Mouse (Mus musculus): ENCODE measurements around the gene Yif1a. TPM values are rescaled to one million over a fixed set of nuclear protein-coding genes. Genes with fewer than 3 reads are reported as not detected.

Gene Yif1a
- total RNA-seq, 2 experiments from 2014 or later, result 23.3 to 23.5 TPM

- Histone ChIP-seq H3K4me3 (no peak overlapping the region), H3K27ac (no peak overlapping the region)
- no peak for DNase-seq (ENCODE audit: low spot score in 2 of 2)
- TF ChIP-seq CTCF (conservative IDR thresholded peaks at IDR 0.05), result no peak
Observed at GRCm38 (mm10) chr19:5122492-5122891, 34.2 kb downstream of the Yif1a start.

GRCm38 (mm10) chr19:5123241-5123640, 34.9 kb downstream of the Yif1a start:
- TF ChIP-seq CTCF (conservative IDR thresholded peaks at IDR 0.05), result no peak
- no peak for DNase-seq (ENCODE audit: low spot score in 2 of 2)
- Histone ChIP-seq H3K27ac (no peak overlapping the region), H3K4me3 (no peak overlapping the region)

- Histone ChIP-seq H3K4me3 (no peak overlapping the region), H3K27ac (no peak overlapping the region)
- no peak for DNase-seq (ENCODE audit: low spot score in 2 of 2)
- no peak for TF ChIP-seq CTCF (conservative IDR thresholded peaks at IDR 0.05)
Observed at GRCm38 (mm10) chr19:5124055-5124614, 35.8 kb downstream of the Yif1a start.

DNA sequence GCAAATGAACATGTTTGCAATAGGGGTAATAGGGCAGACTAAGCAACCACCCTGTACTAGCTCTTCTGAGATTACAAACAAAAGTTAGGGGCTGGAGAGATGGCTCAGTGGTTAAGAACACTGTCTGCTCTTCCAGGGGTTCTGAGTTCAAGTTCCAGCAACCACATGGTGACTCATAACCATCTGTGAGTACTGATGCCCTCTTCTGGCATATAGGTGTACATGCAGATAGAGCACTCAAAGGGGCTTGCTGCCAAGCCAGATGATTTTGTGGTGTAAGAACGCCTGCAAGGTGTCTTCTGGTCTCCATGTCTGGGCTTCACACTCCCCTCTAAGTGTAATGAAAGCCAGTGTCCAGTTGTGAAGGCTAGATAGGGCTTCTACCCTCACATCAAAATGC, 41.4 kb downstream of the Yif1a start:
- no peak for DNase-seq (ENCODE audit: low spot score in 2 of 2)
- Histone ChIP-seq H3K27ac (no peak overlapping the region), H3K4me3 (no peak overlapping the region)
- peak; percentile 76 for TF ChIP-seq CTCF (conservative IDR thresholded peaks at IDR 0.05)

GRCm38 (mm10) chr19:5131237-5131636, 42.9 kb downstream of the Yif1a start:
- no peak for DNase-seq (ENCODE audit: low spot score in 2 of 2)
- Histone ChIP-seq H3K4me3 (no peak overlapping the region), H3K27ac (no peak overlapping the region)
- no peak for TF ChIP-seq CTCF (conservative IDR thresholded peaks at IDR 0.05)

DNA sequence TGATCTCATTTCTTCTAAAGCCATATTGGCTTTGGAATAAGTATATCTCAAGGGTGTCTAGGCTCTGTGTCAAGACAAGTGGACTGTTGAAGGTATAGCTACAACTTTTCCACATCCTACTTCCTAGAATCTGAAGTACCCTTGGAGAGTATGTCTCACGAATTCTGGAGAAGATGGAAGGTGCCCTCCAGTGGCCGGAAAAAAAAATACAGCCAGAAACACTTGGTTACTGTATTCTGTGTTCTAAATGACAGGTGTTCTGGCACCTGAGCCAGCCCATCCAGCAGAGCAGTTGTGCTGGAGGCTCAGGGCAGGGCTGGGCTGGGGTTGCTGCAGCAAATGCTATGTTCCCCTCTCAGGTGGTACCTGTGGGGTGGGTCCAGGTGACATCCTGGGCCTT, 51.3 kb downstream of the Yif1a start:
- peak overlapping the region; percentile 63 for H3K27ac ChIP-seq
- H3K4me3 ChIP-seq, result no peak overlapping the region
- DNase-seq (ENCODE audit: low spot score in 2 of 2), result peak; percentile 39 to 69
- TF ChIP-seq CTCF (conservative IDR thresholded peaks at IDR 0.05), result peak; percentile 88

Other genes starting within 250 kb of the Yif1a start
- gene Ccs, start 249.2 kb upstream of the Yif1a start, total RNA-seq (2021), result 10 to 100 TPM; 33.9 to 38.8 TPM
- gene Ccdc87, start 249.2 kb upstream of the Yif1a start, total RNA-seq (2021), result 1 to 10 TPM; 1.7 to 2.2 TPM
- gene Ctsf, start 233.4 kb upstream of the Yif1a start, total RNA-seq (2021), result 100 to 1,000 TPM; 108 to 114 TPM
- gene Actn3, start 210.6 kb upstream of the Yif1a start, total RNA-seq (2021), result 1 to 10 TPM in 1 of 2 experiments, under 1 TPM in 1; 0.82 to 1.5 TPM
- 10 to 100 TPM; 26.3 to 27.3 TPM for gene Zdhhc24, start 209.9 kb upstream of the Yif1a start, total RNA-seq (2021)
- gene Bbs1, start 181.9 kb upstream of the Yif1a start, total RNA-seq (2021), result 10 to 100 TPM; 35.9 to 46.3 TPM
- gene Dpp3, start 160.3 kb upstream of the Yif1a start, total RNA-seq (2021), result 10 to 100 TPM; 36.6 to 44.2 TPM
- 10 to 100 TPM; 21.4 to 21.9 TPM for gene Peli3, start 145.4 kb upstream of the Yif1a start, total RNA-seq (2021)
- 10 to 100 TPM; 58.8 to 62.8 TPM for gene Mrpl11, start 126.4 kb upstream of the Yif1a start, total RNA-seq (2021)
- gene Npas4, start 98.2 kb upstream of the Yif1a start, total RNA-seq (2021), result 10 to 100 TPM in 1 of 2 experiments, 1 to 10 TPM in 1; 6.4 to 11.2 TPM
- gene Slc29a2, start 64.7 kb upstream of the Yif1a start, total RNA-seq (2021), result 10 to 100 TPM; 16.2 to 16.7 TPM
- gene B4gat1, start 49.7 kb upstream of the Yif1a start, total RNA-seq (2021), result 100 to 1,000 TPM; 112 to 130 TPM
- gene AC124502.3, start 49.6 kb upstream of the Yif1a start, total RNA-seq (2021), result 1 to 10 TPM; 4.1 to 7.6 TPM
- 10 to 100 TPM; 21.4 to 25.3 TPM for gene Brms1, start 47.2 kb upstream of the Yif1a start, total RNA-seq (2021)
- gene Rin1, start 38.1 kb upstream of the Yif1a start, total RNA-seq (2021), result 100 to 1,000 TPM; 117 to 119 TPM
- gene Cd248, start 20.5 kb upstream of the Yif1a start, total RNA-seq (2021), result 1 to 10 TPM; 3.2 to 3.9 TPM
- 100 to 1,000 TPM; 112 to 114 TPM for gene Tmem151a, start 3.0 kb upstream of the Yif1a start, total RNA-seq (2021)
- gene Cnih2, start 10.0 kb downstream of the Yif1a start, total RNA-seq (2021), result 100 to 1,000 TPM; 614 to 642 TPM
- gene Rab1b, start 18.5 kb downstream of the Yif1a start, total RNA-seq (2021), result 100 to 1,000 TPM; 156 to 169 TPM
- gene Klc2, start 30.0 kb downstream of the Yif1a start, total RNA-seq (2021), result 100 to 1,000 TPM; 223 to 231 TPM
- 10 to 100 TPM; 56.4 to 57.4 TPM for gene Pacs1, start 184.6 kb downstream of the Yif1a start, total RNA-seq (2021)
- 100 to 1,000 TPM; 214 to 219 TPM for gene Sf3b2, start 206.9 kb downstream of the Yif1a start, total RNA-seq (2021)
- gene Gal3st3, start 209.8 kb downstream of the Yif1a start, total RNA-seq (2021), result 100 to 1,000 TPM; 106 to 109 TPM
- not detected for gene Catsper1, start 247.2 kb downstream of the Yif1a start, total RNA-seq (2021)